Mouse (Mus musculus): ENCODE measurements around the gene Gm43720. TPM values are rescaled to one million over a fixed set of nuclear protein-coding genes. Genes with fewer than 3 reads are reported as not detected.
"Not testable (repeated sequence)": the region's sequence is repeated elsewhere in the genome, so short reads cannot be mapped to it uniquely, and the experiment has no call there.

Gm43720 gene
- polyA plus RNA-seq, 1 experiment = 0.02 TPM

DNA sequence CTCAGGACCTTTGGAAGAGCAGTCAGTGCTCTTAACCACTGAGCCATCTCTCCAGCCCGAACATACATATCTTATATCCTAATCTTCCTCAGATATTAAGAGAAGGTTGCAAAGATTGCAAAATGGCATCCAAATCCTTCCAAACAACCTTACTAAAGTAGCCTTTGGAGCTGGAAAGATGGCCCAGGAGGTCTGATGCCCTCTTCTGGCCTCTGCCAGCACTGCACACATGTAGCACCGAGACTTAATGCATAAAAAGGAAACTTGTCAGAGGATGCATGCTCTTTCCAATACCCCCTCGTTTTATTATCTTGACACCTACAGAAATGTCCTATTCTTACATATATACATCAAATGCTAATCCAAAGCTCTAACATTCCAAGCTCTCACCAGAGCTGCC is 51.7 kb downstream of the Gm43720 start:
- no peak for TF ChIP-seq POLR2A (IDR thresholded peaks at IDR 0.05; ENCODE audit: extremely low read depth, insufficient read depth, low read length)
- TF ChIP-seq CTCF (IDR thresholded peaks at IDR 0.05; ENCODE audit: extremely low read depth, insufficient read depth, low read length) = peak; percentile 22; the same call in 1 of the 2 replicates
- Histone ChIP-seq H3K4me1 (ENCODE audit: control insufficient read depth, insufficient read depth, low read length) (no peaks in the 10 kb centered on the region), H3K27ac (ENCODE audit: insufficient read depth, low read length) (no peak overlapping the region), H3K4me3 (ENCODE audit: insufficient read depth, low read length) (no peak overlapping the region)

DNA sequence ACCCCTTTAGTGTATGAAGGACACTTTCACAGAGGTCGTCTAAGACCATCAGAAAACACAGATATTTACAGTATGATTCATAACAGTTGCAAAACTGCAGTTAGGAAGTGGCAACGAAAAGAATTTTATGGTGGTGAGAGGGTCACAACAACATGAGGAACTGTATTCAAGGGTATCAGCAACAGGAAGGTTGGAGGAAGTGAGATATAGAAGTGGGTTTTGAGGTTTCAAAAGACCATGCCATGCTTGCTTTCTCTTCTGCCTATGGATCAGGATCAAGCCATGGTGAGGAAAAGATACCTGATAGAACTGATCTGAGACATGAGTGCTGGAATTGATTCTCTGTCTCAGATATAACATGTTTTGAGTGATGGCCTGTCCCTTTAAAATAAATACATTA is 52.4 kb downstream of the Gm43720 start:
- Histone ChIP-seq H3K4me3 (ENCODE audit: insufficient read depth, low read length) (no peak overlapping the region), H3K4me1 (ENCODE audit: control insufficient read depth, insufficient read depth, low read length) (no peaks in the 10 kb centered on the region), H3K27ac (ENCODE audit: insufficient read depth, low read length) (no peak overlapping the region)
- no peak for TF ChIP-seq CTCF (IDR thresholded peaks at IDR 0.05; ENCODE audit: extremely low read depth, insufficient read depth, low read length)
- no peak for TF ChIP-seq POLR2A (IDR thresholded peaks at IDR 0.05; ENCODE audit: extremely low read depth, insufficient read depth, low read length)

DNA sequence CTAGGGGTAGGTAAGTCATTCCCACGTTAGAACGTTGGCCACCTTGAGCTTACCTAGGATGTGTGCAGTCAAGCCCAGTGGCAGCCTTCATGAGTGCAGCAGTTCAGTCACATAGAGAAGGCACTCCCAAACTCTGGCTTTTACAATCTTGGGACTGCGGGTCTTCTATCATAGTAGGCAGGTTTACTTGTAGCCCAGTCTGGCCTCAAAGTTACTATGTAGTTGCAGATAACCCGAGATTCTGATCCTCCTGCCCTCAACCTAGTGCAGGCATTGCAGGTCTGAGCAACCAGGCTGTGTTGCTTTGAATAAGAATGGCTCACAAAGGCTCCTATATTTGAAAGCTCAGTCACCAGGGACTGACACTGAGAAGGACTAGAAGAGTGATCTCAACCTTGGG is 53.3 kb downstream of the Gm43720 start:
- Histone ChIP-seq H3K4me1 (ENCODE audit: control insufficient read depth, insufficient read depth, low read length) (no peaks in the 10 kb centered on the region), H3K4me3 (ENCODE audit: insufficient read depth, low read length) (no peak overlapping the region), H3K27ac (ENCODE audit: insufficient read depth, low read length) (no peak overlapping the region)
- TF ChIP-seq CTCF (IDR thresholded peaks at IDR 0.05; ENCODE audit: extremely low read depth, insufficient read depth, low read length) (no peak), POLR2A (IDR thresholded peaks at IDR 0.05; ENCODE audit: extremely low read depth, insufficient read depth, low read length) (no peak)

DNA sequence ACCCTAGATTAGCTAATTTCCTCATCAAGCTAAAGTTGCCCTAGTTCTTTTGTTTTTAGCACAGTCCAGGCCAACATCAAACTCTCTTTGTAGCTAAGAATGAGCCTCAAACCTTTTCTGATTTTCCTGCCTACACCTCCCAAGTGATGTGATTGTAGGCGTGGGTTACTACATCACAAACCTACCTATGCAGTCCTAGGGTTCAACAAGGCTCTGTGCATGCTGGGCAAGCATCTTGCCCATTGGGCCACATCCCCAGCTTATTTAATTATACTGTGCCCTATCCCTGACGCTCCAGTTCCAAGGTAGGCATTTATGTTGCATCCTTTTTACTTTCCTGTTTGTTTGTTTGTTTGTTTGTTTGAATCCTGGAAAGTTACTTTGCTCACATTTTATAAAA is 54.1 kb downstream of the Gm43720 start, which contains the start of gene Nxpe5:
Nxpe5 (plus strand) TSS at position 199 of the 400 bp plus-strand sequence.
- Histone ChIP-seq H3K27ac (ENCODE audit: insufficient read depth, low read length) (no peak within 1 kb of the TSS), H3K4me1 (ENCODE audit: control insufficient read depth, insufficient read depth, low read length) (no peaks in the 10 kb centered on the region), H3K4me3 (ENCODE audit: insufficient read depth, low read length) (no peak within 1 kb of the TSS)
- TF ChIP-seq POLR2A (IDR thresholded peaks at IDR 0.05; ENCODE audit: extremely low read depth, insufficient read depth, low read length) (no peak), CTCF (IDR thresholded peaks at IDR 0.05; ENCODE audit: extremely low read depth, insufficient read depth, low read length) (no peak)

DNA sequence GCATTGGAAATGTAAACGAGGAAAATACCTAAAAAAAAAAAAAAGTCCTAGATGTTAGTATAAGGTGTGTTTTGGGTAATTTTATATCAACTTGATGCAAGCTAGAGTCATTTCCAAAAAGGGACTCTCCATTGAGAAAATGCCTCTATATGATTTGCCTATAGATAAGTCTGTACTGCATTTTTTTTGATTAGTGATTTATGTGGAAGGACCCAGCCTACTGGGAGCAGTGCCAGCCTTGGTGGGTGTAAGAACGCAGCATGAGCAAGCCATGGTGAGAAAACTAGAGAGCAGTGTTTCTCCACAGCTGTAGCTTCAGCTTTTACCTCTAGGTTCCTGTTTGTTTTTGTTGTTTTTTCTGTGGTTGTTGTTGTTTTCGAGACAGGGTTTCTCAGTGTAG is 56.5 kb downstream of the Gm43720 start:
- no peak overlapping the region for H3K4me3 ChIP-seq (ENCODE audit: insufficient read depth, low read length)
- no peaks in the 10 kb centered on the region for H3K4me1 ChIP-seq (ENCODE audit: control insufficient read depth, insufficient read depth, low read length)
- no peak overlapping the region for H3K27ac ChIP-seq (ENCODE audit: insufficient read depth, low read length)
- TF ChIP-seq POLR2A (IDR thresholded peaks at IDR 0.05; ENCODE audit: extremely low read depth, insufficient read depth, low read length) (no peak), CTCF (IDR thresholded peaks at IDR 0.05; ENCODE audit: extremely low read depth, insufficient read depth, low read length) (no peak)

DNA sequence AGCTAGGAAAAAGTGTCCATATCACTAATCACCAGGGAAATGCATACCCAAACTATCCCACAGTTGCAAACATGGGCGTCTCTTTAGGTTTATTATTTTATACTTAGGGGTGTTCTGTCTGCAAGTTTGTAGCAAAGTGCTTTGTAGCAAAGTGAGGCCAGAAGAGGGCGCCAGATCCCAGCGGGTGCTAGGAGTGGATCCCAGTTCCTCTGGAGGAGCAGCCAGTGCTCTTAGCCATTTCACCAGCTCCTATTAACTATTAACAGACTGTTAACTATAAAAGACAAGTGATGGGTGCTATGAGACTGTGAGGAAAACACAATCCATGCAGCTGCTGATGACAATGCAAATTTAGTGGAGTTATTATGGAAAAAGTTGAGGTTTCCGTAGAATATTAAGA is 57.6 kb downstream of the Gm43720 start:
- Histone ChIP-seq H3K27ac (ENCODE audit: insufficient read depth, low read length) (no peak overlapping the region), H3K4me3 (ENCODE audit: insufficient read depth, low read length) (no peak overlapping the region), H3K4me1 (ENCODE audit: control insufficient read depth, insufficient read depth, low read length) (no peaks in the 10 kb centered on the region)
- TF ChIP-seq POLR2A (IDR thresholded peaks at IDR 0.05; ENCODE audit: extremely low read depth, insufficient read depth, low read length) (no peak), CTCF (IDR thresholded peaks at IDR 0.05; ENCODE audit: extremely low read depth, insufficient read depth, low read length) (peak; percentile 81)

DNA sequence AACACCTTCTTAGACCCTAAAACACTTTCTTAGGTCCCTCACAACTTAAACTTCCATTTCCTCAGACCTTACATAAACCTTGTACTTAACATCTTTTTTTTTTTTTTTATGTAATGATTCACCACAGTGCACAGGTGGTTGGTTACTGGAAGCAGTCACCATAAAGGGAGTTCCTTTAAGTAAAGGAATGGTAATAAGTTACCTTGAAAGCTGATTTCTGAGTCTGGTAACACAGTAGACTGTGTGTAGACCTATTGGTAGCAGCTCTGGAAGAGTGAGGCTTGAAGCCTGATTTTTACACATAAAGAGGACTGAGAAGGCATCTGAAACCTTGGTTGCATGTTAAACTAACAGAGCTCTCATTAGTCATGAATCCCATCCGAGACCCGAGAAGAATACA is 59.9 kb downstream of the Gm43720 start:
- TF ChIP-seq CTCF (IDR thresholded peaks at IDR 0.05; ENCODE audit: extremely low read depth, insufficient read depth, low read length) = no peak
- TF ChIP-seq POLR2A (IDR thresholded peaks at IDR 0.05; ENCODE audit: extremely low read depth, insufficient read depth, low read length) = no peak
- no peak overlapping the region for H3K4me3 ChIP-seq (ENCODE audit: insufficient read depth, low read length)
- no peak overlapping the region for H3K27ac ChIP-seq (ENCODE audit: insufficient read depth, low read length)
- H3K4me1 ChIP-seq (ENCODE audit: control insufficient read depth, insufficient read depth, low read length) = no peaks in the 10 kb centered on the region

DNA sequence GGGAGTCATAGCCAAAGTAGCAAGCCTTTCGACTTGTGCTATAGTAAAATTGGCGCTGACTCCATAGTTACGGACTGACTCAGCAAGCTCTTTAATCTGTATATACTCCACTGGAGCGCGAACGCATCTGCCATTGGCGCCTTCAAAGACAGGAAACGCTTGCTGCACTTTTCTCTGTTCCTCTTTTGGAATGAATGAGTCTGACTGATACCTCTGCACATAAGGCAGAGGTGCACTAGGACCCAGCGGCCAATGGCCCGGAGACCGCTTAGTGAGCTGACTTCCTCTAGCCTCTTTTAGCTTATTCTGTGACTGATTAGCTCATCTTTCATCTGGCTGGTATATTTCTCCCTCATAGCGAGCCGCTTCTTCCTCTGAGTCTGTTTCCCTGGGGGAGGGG is 63.1 kb downstream of the Gm43720 start:
- not testable (repeated sequence) for H3K4me1 ChIP-seq (ENCODE audit: control insufficient read depth, insufficient read depth, low read length); H3K27ac ChIP-seq (ENCODE audit: insufficient read depth, low read length); H3K4me3 ChIP-seq (ENCODE audit: insufficient read depth, low read length)

Other genes with a start within 250 kb of the Gm43720 start
- not detected in 2 replicates for gene Smok3c, start 226.8 kb downstream of the Gm43720 start, polyA plus RNA-seq (2012; rRNA removed)
- gene Zkscan1, start 194.9 kb downstream of the Gm43720 start, polyA plus RNA-seq (2012; rRNA removed) = 14.3 and 14.9 TPM in 2 replicates
- gene Zscan21, start 163.1 kb downstream of the Gm43720 start, polyA plus RNA-seq (2012; rRNA removed) = 16.5 and 18.2 TPM in 2 replicates
- 3.9 and 5.4 TPM in 2 replicates for gene Zfp113, start 124.2 kb downstream of the Gm43720 start, polyA plus RNA-seq (2012; rRNA removed)
- 131 and 139 TPM in 2 replicates for gene Cops6, start 118.9 kb downstream of the Gm43720 start, polyA plus RNA-seq (2012; rRNA removed)
- 21.6 and 25.3 TPM in 2 replicates for gene Ap4m1, start 108.0 kb downstream of the Gm43720 start, polyA plus RNA-seq (2012; rRNA removed)
- 17.1 and 19.7 TPM in 2 replicates for gene Mcm7, start 107.5 kb downstream of the Gm43720 start, polyA plus RNA-seq (2012; rRNA removed)
- gene Taf6, start 92.5 kb downstream of the Gm43720 start, polyA plus RNA-seq (2012; rRNA removed) = 54.3 and 55.3 TPM in 2 replicates
- gene Cnpy4, start 92.5 kb downstream of the Gm43720 start, polyA plus RNA-seq (2012; rRNA removed) = 13.3 and 15.8 TPM in 2 replicates
- gene Mblac1, start 85.6 kb downstream of the Gm43720 start, polyA plus RNA-seq (2012; rRNA removed) = 5.7 and 7.3 TPM in 2 replicates
- not detected in 2 replicates for gene Nxpe5, start 54.1 kb downstream of the Gm43720 start, polyA plus RNA-seq (2012; rRNA removed)
- gene Lamtor4, start 24.5 kb downstream of the Gm43720 start, polyA plus RNA-seq (2012; rRNA removed) = 162 and 163 TPM in 2 replicates
- 83.9 and 86.5 TPM in 2 replicates for gene BC037034, start 15.9 kb downstream of the Gm43720 start, polyA plus RNA-seq (2012; rRNA removed)
- 4.2 and 4.4 TPM in 2 replicates for gene Gal3st4, start 7.1 kb downstream of the Gm43720 start, polyA plus RNA-seq (2012; rRNA removed)
- gene Gpc2, start within 50 bp of the Gm43720 start, polyA plus RNA-seq (2012; rRNA removed) = 5.6 and 6.0 TPM in 2 replicates
- 2.8 and 3.0 TPM in 2 replicates for gene Stag3, start 282 bp upstream of the Gm43720 start, polyA plus RNA-seq (2012; rRNA removed)
- 0.19 and 0.30 TPM in 2 replicates for gene Pvrig, start 62.0 kb upstream of the Gm43720 start, polyA plus RNA-seq (2012; rRNA removed)
- gene Zfp157, start 161.5 kb upstream of the Gm43720 start, polyA plus RNA-seq (2012; rRNA removed) = 16.0 and 17.2 TPM in 2 replicates

Data from cortical plate, adult 2 months (tissue).